Mouse (Mus musculus) heart, postnatal 4 days (tissue): ENCODE measurements around the gene Hnf1a. TPM values are rescaled to one million over a fixed set of nuclear protein-coding genes. Genes with fewer than 3 reads are reported as not detected.
A peak's percentile ranks its signal among the peaks of the same experiment; 100 is the strongest.

Source experiments
- DNase-seq: peaks from one replicate; pipeline ENCODE4 v3.0.0; 2021
- total RNA-seq, 2 experiments: library from RNA; stranded (reverse); gene quantifications; 2 replicates each; pipeline ENCODE4 v1.2.3; 2021

Gene Hnf1a
- total RNA-seq: not detected

- DNase-seq: no peak
Measured at GRCm38 (mm10) chr5:114970824-114971227, at the start of gene Hnf1a. Gene Hnf1a, minus strand, starts transcription at chr5:114971094.

DNA sequence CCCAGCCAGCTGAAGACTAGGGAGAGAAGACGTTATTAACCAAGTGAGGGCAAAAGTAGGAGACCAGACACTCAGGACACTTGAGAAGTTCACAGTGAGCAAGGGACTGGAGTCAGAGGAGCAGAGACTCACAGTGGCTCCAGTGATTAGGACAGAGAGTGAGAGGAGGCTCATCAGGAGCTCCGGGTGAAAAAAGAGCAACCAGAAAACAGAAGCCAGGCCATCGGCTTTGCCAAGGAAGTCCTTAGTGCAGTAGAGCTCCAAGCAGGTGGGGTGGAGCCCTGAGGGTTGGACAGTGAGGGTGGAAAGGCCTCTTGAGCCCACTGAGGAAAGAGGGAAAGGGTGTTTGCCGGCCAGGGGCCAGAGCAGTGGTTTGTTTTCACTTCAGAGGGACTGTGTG, 47.9 kb upstream of the Hnf1a start:
- no peak for DNase-seq

DNA sequence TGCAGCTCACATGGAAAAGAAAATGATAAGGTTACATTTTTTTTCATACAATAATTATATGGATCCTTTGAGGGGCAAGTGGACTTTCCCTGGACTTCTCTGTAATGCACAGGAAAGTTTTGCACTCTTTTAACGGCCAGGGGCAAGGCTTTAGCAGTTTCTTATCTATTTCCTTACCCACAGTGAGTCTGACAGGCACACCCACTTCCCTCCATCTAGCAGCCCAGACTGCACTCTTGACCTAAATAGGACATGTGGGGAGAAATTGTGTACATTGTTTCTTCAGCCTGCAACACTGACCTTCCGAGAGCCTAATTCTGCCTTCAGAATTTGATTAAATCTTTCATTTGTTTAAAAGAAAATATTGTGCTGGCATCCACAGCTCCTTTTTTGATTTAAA, 47.4 kb upstream of the Hnf1a start:
- no peak for DNase-seq

- DNase-seq: no peak
Measured at GRCm38 (mm10) chr5:115015121-115015520, 44.2 kb upstream of the Hnf1a start.

GRCm38 (mm10) chr5:115014570-115014969, 43.7 kb upstream of the Hnf1a start:
- DNase-seq: peak; percentile 19

- no peak for DNase-seq
Measured at GRCm38 (mm10) chr5:115013436-115013835, 42.5 kb upstream of the Hnf1a start.

- peak; percentile 60 for DNase-seq
Measured at GRCm38 (mm10) chr5:115011519-115012261, 40.8 kb upstream of the Hnf1a start.

DNA sequence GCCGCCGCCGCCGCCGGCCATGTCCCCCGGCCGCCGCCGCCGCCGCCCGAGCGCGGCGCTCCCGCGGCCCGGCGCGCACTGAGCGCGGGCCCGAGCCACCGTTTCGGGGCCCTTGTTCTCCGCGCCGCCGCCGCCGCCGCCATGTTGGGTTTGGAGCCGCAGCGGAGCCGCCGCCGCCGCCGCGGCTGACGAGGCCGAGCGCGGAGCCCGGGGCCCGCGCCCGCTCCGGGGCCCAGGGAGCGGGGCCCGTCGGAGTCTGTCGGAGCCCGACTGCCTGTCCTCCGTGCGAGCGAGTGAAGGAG, 40.3 kb upstream of the Hnf1a start:
- no peak for DNase-seq

DNA sequence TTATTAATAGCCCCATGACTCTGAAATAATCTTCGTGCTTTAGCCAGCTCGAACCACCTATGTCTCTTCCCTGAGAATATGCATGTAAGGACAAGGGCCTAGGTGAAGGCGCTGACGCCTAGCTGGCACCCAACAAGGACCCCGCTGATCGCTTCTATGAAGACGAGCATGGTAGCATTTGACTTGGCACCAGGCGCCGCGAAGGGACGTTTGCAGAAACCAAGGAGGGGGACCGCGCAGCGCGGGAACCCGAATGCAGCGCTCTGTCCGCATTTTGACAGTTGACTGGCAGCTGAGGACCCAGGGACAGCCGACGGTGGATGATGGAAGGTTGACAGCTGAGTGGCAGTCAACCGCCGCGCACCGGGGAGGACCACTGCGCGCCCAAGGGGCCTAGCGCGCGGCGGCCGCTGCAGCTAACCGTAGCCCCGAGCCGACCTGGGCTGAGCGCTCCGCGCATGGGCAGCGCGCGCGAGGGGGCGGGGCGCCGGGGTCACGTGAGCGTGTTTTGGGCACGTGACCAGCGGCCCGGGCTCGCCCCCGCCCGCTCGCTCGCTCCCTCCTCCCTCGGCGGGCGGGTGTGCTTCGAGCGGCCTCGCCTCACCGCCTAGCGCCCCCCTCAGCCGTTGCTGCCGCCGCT, 39.8 kb upstream of the Hnf1a start, which contains the start of gene Sppl3:
TSS of gene Sppl3 (plus strand) at position 561 of the 640 bp plus-strand sequence.
- DNase-seq: peak; percentile 97

DNA sequence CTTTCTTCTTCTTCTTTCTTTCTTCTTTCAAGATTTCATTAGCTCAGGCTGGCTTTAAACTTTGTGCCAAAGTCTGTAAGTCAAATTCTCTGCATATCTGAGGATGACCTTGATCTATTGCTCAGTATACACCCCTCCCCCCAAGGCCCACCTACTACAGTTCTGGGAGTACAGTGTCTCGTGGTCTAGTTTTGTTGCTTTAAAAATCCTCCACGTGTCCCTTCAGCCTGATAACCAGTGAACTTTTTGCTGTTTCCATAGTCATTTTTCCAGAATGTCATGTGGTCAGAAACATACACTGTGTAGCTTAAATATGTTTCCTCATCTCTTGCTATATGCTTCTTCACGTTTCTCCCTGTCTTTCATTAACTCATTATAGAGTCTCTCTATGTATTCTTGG, 39.1 kb upstream of the Hnf1a start:
- DNase-seq: no peak

DNA sequence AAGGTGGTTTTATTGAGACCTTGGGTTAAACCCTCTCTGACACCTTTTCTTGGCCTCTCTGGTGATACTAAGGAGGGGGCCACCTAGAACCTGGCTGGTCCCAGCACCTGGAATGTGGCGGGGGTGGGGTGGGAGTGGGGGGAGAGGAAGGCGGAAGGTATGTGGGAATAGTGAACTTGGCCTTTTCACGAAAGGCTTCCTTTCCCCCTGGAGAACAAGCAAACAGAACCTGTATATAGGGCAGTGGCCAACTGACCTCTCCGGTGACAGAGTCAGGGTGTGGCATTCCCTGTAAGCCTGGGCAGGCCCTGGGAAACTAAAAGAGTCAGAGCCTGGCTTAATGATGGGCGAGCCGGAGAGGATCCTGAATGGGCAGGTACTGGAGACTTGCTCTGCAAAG, 38.2 kb upstream of the Hnf1a start:
- DNase-seq: no peak

- DNase-seq: no peak
Measured at GRCm38 (mm10) chr5:115008307-115008706, 37.4 kb upstream of the Hnf1a start.

- no peak for DNase-seq
Measured at GRCm38 (mm10) chr5:115007768-115008167, 36.9 kb upstream of the Hnf1a start.

- DNase-seq: no peak
Measured at GRCm38 (mm10) chr5:115003224-115003873, 32.5 kb upstream of the Hnf1a start.

DNA sequence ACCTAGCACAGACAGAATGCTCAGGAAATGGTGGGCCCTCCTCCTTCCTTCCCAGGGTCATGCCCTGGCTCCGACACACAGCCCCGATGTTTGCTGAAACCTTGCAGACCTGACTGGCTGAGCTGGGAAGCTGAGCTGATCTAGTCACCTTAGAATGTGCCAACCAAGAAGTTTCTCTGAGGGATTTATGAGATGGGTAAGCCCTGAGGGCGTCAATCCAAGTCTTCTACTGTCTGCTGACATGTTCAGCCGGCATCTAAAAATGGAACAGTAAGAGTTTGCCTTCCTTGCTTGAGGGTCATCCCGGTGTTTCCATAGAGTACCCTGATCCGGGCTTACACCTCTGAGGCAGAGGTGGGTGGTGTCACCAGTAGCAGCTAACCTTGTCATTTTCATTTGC, 31.9 kb upstream of the Hnf1a start:
- no peak for DNase-seq

DNA sequence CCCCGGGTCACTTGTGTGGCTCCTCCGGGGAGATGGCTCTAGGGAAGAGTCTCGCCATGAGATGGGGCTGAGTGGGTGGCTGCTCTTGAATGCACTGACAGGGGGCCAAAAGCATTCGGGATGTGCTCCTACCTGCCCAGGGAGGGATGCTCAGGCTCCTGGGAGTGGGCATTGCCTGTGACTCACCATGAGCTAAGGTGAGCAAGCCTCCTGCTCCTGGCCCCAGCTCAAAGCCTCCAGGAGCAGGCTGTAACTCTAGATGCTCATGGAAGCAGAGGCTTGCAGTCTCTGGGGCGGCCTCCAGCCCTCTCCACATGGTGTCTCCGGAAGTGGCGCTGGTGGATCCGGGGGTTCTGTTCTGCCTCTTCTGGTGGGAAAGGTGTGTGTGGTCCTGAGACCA, 30.6 kb upstream of the Hnf1a start:
- DNase-seq: no peak

DNA sequence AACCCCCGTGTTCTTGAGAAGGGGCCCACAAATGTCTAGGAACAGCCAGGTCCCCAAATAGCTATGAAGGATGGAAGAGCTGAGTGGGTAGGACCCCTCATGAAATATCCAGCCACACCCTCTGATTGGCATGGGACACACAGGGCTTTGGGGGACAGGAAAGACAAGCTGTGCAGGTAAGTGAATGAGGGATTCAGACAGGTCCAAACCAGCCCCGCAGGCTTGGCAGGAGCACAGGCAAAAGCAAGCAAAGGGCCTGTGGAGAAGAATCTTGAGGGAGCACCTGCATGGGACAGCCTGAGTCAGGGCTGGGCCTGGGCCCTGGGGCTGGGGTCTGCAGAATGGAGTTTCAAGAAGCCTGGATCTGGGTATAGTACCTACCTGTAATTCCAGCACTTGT, 29.6 kb upstream of the Hnf1a start:
- DNase-seq: no peak

DNA sequence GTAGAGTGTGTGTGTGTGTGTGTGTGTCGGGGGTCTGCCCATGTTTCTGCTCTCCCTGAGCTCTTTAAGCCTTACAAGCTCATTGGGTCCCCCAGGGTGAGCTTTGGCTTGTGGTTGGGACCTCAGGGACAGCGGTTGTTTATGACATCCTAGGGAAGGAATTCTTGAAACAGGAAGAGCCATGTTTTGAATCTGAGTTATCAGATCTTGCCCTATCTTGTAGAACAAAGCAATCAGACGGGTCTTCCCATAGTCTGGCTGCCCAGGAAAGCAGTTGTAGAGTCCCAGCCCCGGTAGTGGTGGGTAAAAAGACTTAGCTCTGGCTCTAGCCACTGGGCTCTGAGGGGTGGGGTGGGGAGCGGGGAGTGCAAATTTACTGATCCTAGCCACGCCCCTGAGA, 26.4 kb upstream of the Hnf1a start:
- DNase-seq: no peak

GRCm38 (mm10) chr5:114996447-114996846, 25.6 kb upstream of the Hnf1a start:
- no peak for DNase-seq

- no peak for DNase-seq
Measured at GRCm38 (mm10) chr5:114985074-114985473, 14.2 kb upstream of the Hnf1a start.

DNA sequence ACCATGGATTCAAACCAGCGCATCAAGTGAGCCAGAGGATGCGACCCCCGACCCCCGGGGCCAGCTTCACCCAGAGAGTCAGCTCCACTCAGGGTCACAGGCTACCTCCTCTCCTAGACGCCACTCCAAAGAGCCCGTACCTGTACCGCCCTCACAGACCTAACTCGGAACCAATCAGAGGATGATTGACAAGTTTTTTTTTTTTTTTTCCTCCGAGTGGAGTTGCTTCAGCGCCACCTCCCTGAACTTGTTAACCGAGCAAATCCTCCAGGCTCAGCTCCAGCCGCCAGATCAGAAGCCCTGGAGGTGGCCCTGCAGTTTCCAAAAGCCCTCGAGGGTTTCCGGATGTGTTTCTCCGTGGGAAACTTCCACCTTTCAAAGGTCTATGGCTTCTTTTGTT, 11.1 kb upstream of the Hnf1a start:
- no peak for DNase-seq

GRCm38 (mm10) chr5:114980122-114980748, 9.3 kb upstream of the Hnf1a start:
- no peak for DNase-seq
